Mouse (Mus musculus) gastrocnemius, postnatal 36 days (tissue): ENCODE measurements at regions not wholly inside any gene's neighbourhood (a gene's known extent, or its start where the extent isn't known, plus 50 kb on each side); places are given as distances from the start of the nearest gene placed in this dataset.

Experiments used
- DNase-seq, 2 experiments: peaks; one replicate each; pipeline ENCODE4 v3.0.0; 2022
- intact Hi-C: fragments of 180-260 bp; cut with DNase I; formaldehyde crosslinking; loops from one replicate; pipeline ENCODE4 v1.15.1; 2025

GRCm38 (mm10) chr8:126694370-126694769, 100.6 kb upstream of the Irf2bp2 start:
- peak in 1 of 2 experiments; percentile 50 for DNase-seq
- intact Hi-C loops = no loop called here

- intact Hi-C loops = no loop called here
- DNase-seq = no peak
These were observed 99.9 kb upstream of the Irf2bp2 start for GRCm38 (mm10) chr8:126693642-126694041.

GRCm38 (mm10) chr8:126692711-126693110, 98.9 kb upstream of the Irf2bp2 start:
- intact Hi-C loops = no loop called here
- DNase-seq = no peak

- peak in 1 of 2 experiments; percentile 72 for DNase-seq
- intact Hi-C loops = no loop called here
These were observed 98.5 kb upstream of the Irf2bp2 start for GRCm38 (mm10) chr8:126692263-126692662.

- intact Hi-C loops = no loop called here
- DNase-seq = no peak
These were observed 94.7 kb upstream of the Irf2bp2 start for GRCm38 (mm10) chr8:126688450-126688849.

- intact Hi-C loops = no loop called here
- DNase-seq = no peak
These were observed 94.2 kb upstream of the Irf2bp2 start for GRCm38 (mm10) chr8:126688014-126688413.

GRCm38 (mm10) chr8:126686827-126687226, 93.0 kb upstream of the Irf2bp2 start:
- intact Hi-C loops = no loop called here
- DNase-seq = no peak

- no peak for DNase-seq
- intact Hi-C loops = no loop called here
These were observed 91.6 kb upstream of the Irf2bp2 start for GRCm38 (mm10) chr8:126685365-126685764.

- intact Hi-C loops = no loop called here
- peak in 1 of 2 experiments; percentile 32 for DNase-seq
These were observed 90.2 kb upstream of the Irf2bp2 start for GRCm38 (mm10) chr8:126683950-126684349.

GRCm38 (mm10) chr8:126683555-126683947, 89.8 kb upstream of the Irf2bp2 start:
- DNase-seq = no peak

GRCm38 (mm10) chr8:126682817-126683554, 89.2 kb upstream of the Irf2bp2 start:
- DNase-seq = no peak
- intact Hi-C loops = no loop called here

More at GRCm38 (mm10) chr8:126683555-126683947, 89.8 kb upstream of the Irf2bp2 start:
- intact Hi-C loops = no loop called here

- intact Hi-C loops = no loop called here
- no peak for DNase-seq
These were observed 88.3 kb upstream of the Irf2bp2 start for GRCm38 (mm10) chr8:126681948-126682651.

GRCm38 (mm10) chr8:126678004-126678751, 84.4 kb upstream of the Irf2bp2 start:
- intact Hi-C loops = no loop called here
- no peak for DNase-seq

- no peak for DNase-seq
- intact Hi-C loops = no loop called here
These were observed 81.4 kb upstream of the Irf2bp2 start for GRCm38 (mm10) chr8:126675153-126675552.

- intact Hi-C loops = no loop called here
- DNase-seq = peak in 1 of 2 experiments; percentile 52
These were observed 79.4 kb upstream of the Irf2bp2 start for GRCm38 (mm10) chr8:126673038-126673740.

GRCm38 (mm10) chr8:126671594-126671993, 77.8 kb upstream of the Irf2bp2 start:
- DNase-seq = no peak
- intact Hi-C loops = loop anchor here (2.0 kb wide), 1 partner anchor 63 kb away; no protein-coding TSS in a partner anchor

GRCm38 (mm10) chr8:126669919-126670318, 76.1 kb upstream of the Irf2bp2 start:
- intact Hi-C loops = loop anchor here (2.0 to 10.0 kb wide), 3 partner anchors 65 to 173 kb away; no protein-coding TSS in a partner anchor

GRCm38 (mm10) chr8:126669154-126669553, 75.4 kb upstream of the Irf2bp2 start:
- intact Hi-C loops = loop anchor here (5.0 to 10.0 kb wide), 2 partner anchors 166 to 172 kb away; no protein-coding TSS in a partner anchor
- no peak for DNase-seq

More at GRCm38 (mm10) chr8:126669919-126670318, 76.1 kb upstream of the Irf2bp2 start:
- DNase-seq = no peak

GRCm38 (mm10) chr8:126668657-126669025, 74.9 kb upstream of the Irf2bp2 start:
- intact Hi-C loops = loop anchor here (5.0 to 10.0 kb wide), 2 partner anchors 166 to 171 kb away; no protein-coding TSS in a partner anchor
- peak in 1 of 2 experiments; percentile 59 for DNase-seq
